Mouse (Mus musculus) ES-Bruce4 (cell line): ENCODE results near the gene Slfn14. TPM values are rescaled to one million over a fixed set of nuclear protein-coding genes. Genes with fewer than 3 reads are reported as not detected.
A peak's percentile ranks its signal among the peaks of the same experiment; 100 is the strongest.
"Not testable (repeated sequence)": the region's sequence is repeated elsewhere in the genome, so short reads cannot be mapped to it uniquely, and the experiment has no call there.

Experiments used
- H3K27ac ChIP-seq: 2 replicates; pipeline ENCODE4 v1.5.1; 2012; ENCODE audit warnings: low read length, inconsistent platforms; ENCODE audit not compliant: insufficient read depth
- H3K27me3 ChIP-seq: 2 replicates; pipeline ENCODE4 v1.6.1; 2012; ENCODE audit warnings: mild to moderate bottlenecking, low read length, inconsistent platforms; ENCODE audit not compliant: control insufficient read depth, poor library complexity, insufficient read depth, severe bottlenecking
- H3K36me3 ChIP-seq: 2 replicates; pipeline ENCODE4 v1.6.1; 2012; ENCODE audit warnings: inconsistent platforms, mild to moderate bottlenecking, low read length, moderate library complexity; ENCODE audit not compliant: control insufficient read depth, poor library complexity, insufficient read depth, severe bottlenecking
- H3K4me1 ChIP-seq: one replicate; pipeline ENCODE4 v1.8.1; 2011; ENCODE audit warnings: low read length; ENCODE audit not compliant: control insufficient read depth, insufficient read depth
- H3K4me3 ChIP-seq: 2 replicates; pipeline ENCODE4 v1.5.1; 2011; ENCODE audit warnings: low read depth, mild to moderate bottlenecking, low read length
- H3K9ac ChIP-seq: 2 replicates; pipeline ENCODE4 v1.6.1; 2012; ENCODE audit warnings: low read depth, mild to moderate bottlenecking, inconsistent platforms; ENCODE audit not compliant: poor library complexity, severe bottlenecking
- H3K9me3 ChIP-seq: replicated peaks from 2 replicates; pipeline ENCODE4 v1.6.1; 2012; ENCODE audit warnings: mild to moderate bottlenecking, low read length, inconsistent platforms; ENCODE audit not compliant: control insufficient read depth, poor library complexity, insufficient read depth, severe bottlenecking
- CTCF ChIP-seq: IDR thresholded peaks from one replicate; pipeline ENCODE4 v1.8.1; 2011; ENCODE audit warnings: low read depth, low read length
- EP300 ChIP-seq: IDR thresholded peaks from 2 replicates; pipeline ENCODE4 v1.6.1; 2011; ENCODE audit warnings: low read depth, low read length; ENCODE audit not compliant: insufficient read depth
- POLR2A ChIP-seq: IDR thresholded peaks from one replicate; pipeline ENCODE4 v1.8.1; 2011; ENCODE audit warnings: low read length; ENCODE audit not compliant: insufficient read depth
- polyA plus RNA-seq: library from polyadenylated mRNA; stranded (reverse); fragments of >200 nt; gene quantifications from 2 replicates; pipeline ENCODE4 v1.2.4, GENCODE M21; 2011; ENCODE audit warnings: low read depth; ENCODE audit not compliant: missing spikeins, insufficient read depth, insufficient read length

Slfn14 gene
- polyA plus RNA-seq, 1 experiment: not detected

DNA sequence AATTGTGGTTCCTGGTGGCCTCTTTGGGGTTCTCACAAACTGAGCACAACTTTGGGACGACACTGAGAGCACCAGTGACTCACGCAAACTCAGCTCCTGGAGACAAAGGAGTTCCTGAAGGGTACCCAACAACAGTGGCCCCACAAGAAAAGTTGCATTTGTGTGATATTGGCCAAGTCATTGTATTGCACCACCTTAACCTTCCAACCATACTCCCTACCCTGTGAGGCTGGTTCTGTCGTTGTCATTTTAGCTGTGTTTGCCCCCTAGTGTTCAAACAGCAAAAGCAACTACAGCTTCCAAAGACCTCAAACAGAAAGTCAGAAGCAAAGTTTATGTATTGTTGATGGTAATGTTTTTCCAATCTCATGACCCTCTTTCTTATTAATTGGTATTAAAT, 23.4 kb downstream of the Slfn14 start:
- Histone ChIP-seq H3K9ac (no peak overlapping the region), H3K27me3 (no peaks in the 10 kb centered on the region), H3K4me1 (no peaks in the 10 kb centered on the region), H3K9me3 (no peaks in the 10 kb centered on the region), H3K36me3 (no peaks in the 10 kb centered on the region), H3K27ac (no peak overlapping the region), H3K4me3 (no peak overlapping the region)
- TF ChIP-seq EP300 (no peak), POLR2A (no peak), CTCF (no peak)

DNA sequence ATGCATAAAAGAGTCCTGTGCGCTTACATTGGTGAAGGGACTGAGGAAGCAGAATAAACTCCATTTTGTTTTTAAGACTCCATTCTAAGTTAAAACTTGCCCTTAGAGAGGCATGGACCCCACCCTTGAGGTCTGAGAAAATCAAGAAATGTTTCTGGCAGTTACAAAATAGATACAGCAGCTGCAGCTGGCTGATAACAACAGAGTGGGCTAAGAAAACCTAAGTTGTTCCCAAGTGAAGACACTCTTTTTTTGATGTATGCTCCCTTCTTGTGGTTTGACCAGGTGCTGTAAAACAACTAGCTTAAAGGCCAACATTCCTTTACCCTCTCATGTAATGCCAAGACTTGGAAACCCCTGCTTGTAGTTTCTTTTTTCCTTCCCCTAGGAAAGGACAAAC, 23.9 kb downstream of the Slfn14 start:
- H3K27me3 ChIP-seq: no peaks in the 10 kb centered on the region
- no peaks in the 10 kb centered on the region for H3K36me3 ChIP-seq
- H3K4me3 ChIP-seq: no peak overlapping the region
- no peaks in the 10 kb centered on the region for H3K4me1 ChIP-seq
- no peak overlapping the region for H3K9ac ChIP-seq
- H3K27ac ChIP-seq: no peak overlapping the region
- no peaks in the 10 kb centered on the region for H3K9me3 ChIP-seq
- no peak for TF ChIP-seq POLR2A
- TF ChIP-seq EP300: no peak
- no peak for TF ChIP-seq CTCF

- not testable (repeated sequence) for H3K27ac ChIP-seq, H3K27me3 ChIP-seq, H3K9me3 ChIP-seq, H3K36me3 ChIP-seq, H3K9ac ChIP-seq, H3K4me3 ChIP-seq, H3K4me1 ChIP-seq
Measured at GRCm38 (mm10) chr11:83257211-83257610, 29.3 kb downstream of the Slfn14 start.

- peak; percentile 76 for TF ChIP-seq EP300
- no peak for TF ChIP-seq CTCF
- Histone ChIP-seq H3K27me3 (no peaks in the 10 kb centered on the region), H3K9me3 (peaks cover 27% of the 10 kb centered on the region), H3K4me3 (no peak overlapping the region), H3K36me3 (no peaks in the 10 kb centered on the region), H3K4me1 (no peaks in the 10 kb centered on the region), H3K27ac (peak overlapping the region; percentile 24; the same call in 1 of the 2 replicates), H3K9ac (no peak overlapping the region)
Measured at GRCm38 (mm10) chr11:83239811-83240210, 46.7 kb downstream of the Slfn14 start.

DNA sequence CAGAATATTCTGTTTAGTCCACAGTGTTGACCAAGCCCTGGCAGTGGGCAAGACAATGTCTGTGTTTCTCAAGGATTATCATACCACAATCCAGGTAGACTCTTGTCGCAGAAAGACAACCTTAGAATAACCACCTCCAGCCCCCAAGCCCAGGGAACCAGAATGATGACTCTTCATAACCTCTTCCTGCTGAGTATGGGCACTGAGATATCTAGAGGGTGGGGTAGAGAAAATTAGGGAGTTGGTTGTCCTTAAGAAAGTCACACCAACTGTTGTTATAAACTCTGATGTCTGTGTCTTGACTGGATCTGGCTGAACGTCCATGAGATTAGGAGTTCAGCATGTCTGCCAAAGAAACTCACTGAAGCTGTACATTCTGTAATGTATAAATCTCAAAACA, 48.1 kb downstream of the Slfn14 start:
- H3K36me3 ChIP-seq: no peaks in the 10 kb centered on the region
- peak overlapping the region; percentile 33; the same call in 1 of the 2 replicates for H3K27ac ChIP-seq
- H3K4me3 ChIP-seq: no peak overlapping the region
- no peaks in the 10 kb centered on the region for H3K27me3 ChIP-seq
- TF ChIP-seq POLR2A (no peak), CTCF (no peak), EP300 (no peak)
- H3K9ac ChIP-seq: no peak overlapping the region
- peaks cover 27% of the 10 kb centered on the region for H3K9me3 ChIP-seq
- no peaks in the 10 kb centered on the region for H3K4me1 ChIP-seq

DNA sequence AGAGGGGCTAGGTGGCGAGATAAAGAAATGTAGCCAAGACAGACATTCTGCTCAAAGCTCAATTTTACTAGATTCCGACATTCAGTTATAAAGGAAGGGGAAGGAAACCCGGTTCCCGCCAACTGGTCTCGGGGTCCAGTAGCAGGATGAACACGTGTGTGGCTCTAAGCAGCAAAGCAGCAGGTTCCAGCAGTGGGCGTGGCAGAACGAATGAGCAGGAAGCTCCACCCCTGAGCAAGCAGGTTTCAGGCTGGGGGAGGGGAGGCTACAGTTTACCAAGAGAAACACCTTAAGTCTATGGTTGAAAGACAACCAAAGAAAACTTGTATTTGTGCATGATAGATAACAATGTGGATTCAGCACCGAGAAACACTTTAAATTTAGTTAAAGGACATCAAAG, 49.1 kb downstream of the Slfn14 start:
- not testable (repeated sequence) for H3K27me3 ChIP-seq, H3K4me1 ChIP-seq, H3K36me3 ChIP-seq, H3K9ac ChIP-seq
- H3K27ac ChIP-seq: peak overlapping the region; percentile 4; the same call in 1 of the 2 replicates
- peaks cover 27% of the 10 kb centered on the region for H3K9me3 ChIP-seq
- TF ChIP-seq EP300: 0 out of 2 replicates have a peak, but pooled peaks have one; percentile 34
- H3K4me3 ChIP-seq: peak overlapping the region; percentile 52; the same call in 1 of the 2 replicates
